Mouse (Mus musculus): ENCODE measurements around the gene Fam89a.

Fam89a gene

GRCm38 (mm10) chr8:124754101-124754791 lies 2.6 kb upstream of the Fam89a start:
- DNase-seq (ENCODE audit: low read depth): no peak

- no peak for DNase-seq (ENCODE audit: low read depth)
These were observed 762 bp upstream of the Fam89a start for GRCm38 (mm10) chr8:124752325-124752862.

GRCm38 (mm10) chr8:124751191-124751590 lies 441 bp downstream of the Fam89a start:
- DNase-seq (ENCODE audit: low read depth): no peak

GRCm38 (mm10) chr8:124746661-124747060 lies 5.0 kb downstream of the Fam89a start:
- no peak for DNase-seq (ENCODE audit: low read depth)

GRCm38 (mm10) chr8:124739268-124739667 lies 12.4 kb downstream of the Fam89a start:
- DNase-seq (ENCODE audit: low read depth): no peak

- no peak for DNase-seq (ENCODE audit: low read depth)
These were observed 16.2 kb downstream of the Fam89a start for GRCm38 (mm10) chr8:124735371-124735911.

- DNase-seq (ENCODE audit: low read depth): no peak
These were observed 18.8 kb downstream of the Fam89a start for GRCm38 (mm10) chr8:124732828-124733227.

- no peak for DNase-seq (ENCODE audit: low read depth)
These were observed 27.3 kb downstream of the Fam89a start for GRCm38 (mm10) chr8:124724301-124724700.

GRCm38 (mm10) chr8:124721862-124722515 lies 29.6 kb downstream of the Fam89a start, which contains the start of the genes Ttc13 and Arv1:
Gene Ttc13, minus strand, starts transcription at chr8:124721983.
Gene Arv1, plus strand, starts transcription at chr8:124722139.
- peak; percentile 98 for DNase-seq (ENCODE audit: low read depth)

GRCm38 (mm10) chr8:124720938-124721861 lies 30.4 kb downstream of the Fam89a start:
- DNase-seq (ENCODE audit: low read depth): peak; percentile 42

- peak; percentile 35 for DNase-seq (ENCODE audit: low read depth)
These were observed 31.5 kb downstream of the Fam89a start for GRCm38 (mm10) chr8:124720133-124720532.

GRCm38 (mm10) chr8:124715736-124716135 lies 35.9 kb downstream of the Fam89a start:
- DNase-seq (ENCODE audit: low read depth): no peak

- DNase-seq (ENCODE audit: low read depth): no peak
These were observed 38.4 kb downstream of the Fam89a start for GRCm38 (mm10) chr8:124713207-124713606.

GRCm38 (mm10) chr8:124705823-124706222 lies 45.8 kb downstream of the Fam89a start:
- no peak for DNase-seq (ENCODE audit: low read depth)

- DNase-seq (ENCODE audit: low read depth): no peak
These were observed 47.3 kb downstream of the Fam89a start for GRCm38 (mm10) chr8:124704376-124704775.

- no peak for DNase-seq (ENCODE audit: low read depth)
These were observed 48.1 kb downstream of the Fam89a start for GRCm38 (mm10) chr8:124703526-124703925.

GRCm38 (mm10) chr8:124702183-124702582 lies 49.4 kb downstream of the Fam89a start:
- no peak for DNase-seq (ENCODE audit: low read depth)

GRCm38 (mm10) chr8:124701023-124701422 lies 50.6 kb downstream of the Fam89a start:
- peak; percentile 19 for DNase-seq (ENCODE audit: low read depth)

- no peak for DNase-seq (ENCODE audit: low read depth)
These were observed 51.4 kb downstream of the Fam89a start for GRCm38 (mm10) chr8:124700271-124700670.

- no peak for DNase-seq (ENCODE audit: low read depth)
These were observed 56.1 kb downstream of the Fam89a start for GRCm38 (mm10) chr8:124695424-124696100.

- DNase-seq (ENCODE audit: low read depth): no peak
These were observed 59.9 kb downstream of the Fam89a start for GRCm38 (mm10) chr8:124691706-124692105.

All from 416B (cell line).